Mouse (Mus musculus) granulocyte monocyte progenitor cell, adult 5-6 weeks (primary cell): Measurements from ENCODE around the gene Fam213a. TPM values are rescaled to one million over a fixed set of nuclear protein-coding genes. Genes with fewer than 3 reads are reported as not detected.

ENCODE experiments used
- ATAC-seq: replicated peaks from 2 replicates; pipeline ENCODE4 v1.8.0; 2016; ENCODE audit warnings: mild to moderate bottlenecking, moderate TSS enrichment, inconsistent platforms; ENCODE audit not compliant: poor library complexity, severe bottlenecking
- total RNA-seq, 2 experiments: library from RNA; stranded (forward) in 1 of 2; stranded (reverse) in 1 of 2; fragments of 200-712, 200-1000 nt in 1 of 2; fragments of >200 nt in 1 of 2; fragmentation: Nextera tagmentation in 1 of 2; gene quantifications; 2 replicates each; pipeline ENCODE4 v1.2.3; 2014 to 2017

Fam213a gene
- total RNA-seq, 2 experiments from 2014 or later = 7.5 to 11.6 TPM

DNA sequence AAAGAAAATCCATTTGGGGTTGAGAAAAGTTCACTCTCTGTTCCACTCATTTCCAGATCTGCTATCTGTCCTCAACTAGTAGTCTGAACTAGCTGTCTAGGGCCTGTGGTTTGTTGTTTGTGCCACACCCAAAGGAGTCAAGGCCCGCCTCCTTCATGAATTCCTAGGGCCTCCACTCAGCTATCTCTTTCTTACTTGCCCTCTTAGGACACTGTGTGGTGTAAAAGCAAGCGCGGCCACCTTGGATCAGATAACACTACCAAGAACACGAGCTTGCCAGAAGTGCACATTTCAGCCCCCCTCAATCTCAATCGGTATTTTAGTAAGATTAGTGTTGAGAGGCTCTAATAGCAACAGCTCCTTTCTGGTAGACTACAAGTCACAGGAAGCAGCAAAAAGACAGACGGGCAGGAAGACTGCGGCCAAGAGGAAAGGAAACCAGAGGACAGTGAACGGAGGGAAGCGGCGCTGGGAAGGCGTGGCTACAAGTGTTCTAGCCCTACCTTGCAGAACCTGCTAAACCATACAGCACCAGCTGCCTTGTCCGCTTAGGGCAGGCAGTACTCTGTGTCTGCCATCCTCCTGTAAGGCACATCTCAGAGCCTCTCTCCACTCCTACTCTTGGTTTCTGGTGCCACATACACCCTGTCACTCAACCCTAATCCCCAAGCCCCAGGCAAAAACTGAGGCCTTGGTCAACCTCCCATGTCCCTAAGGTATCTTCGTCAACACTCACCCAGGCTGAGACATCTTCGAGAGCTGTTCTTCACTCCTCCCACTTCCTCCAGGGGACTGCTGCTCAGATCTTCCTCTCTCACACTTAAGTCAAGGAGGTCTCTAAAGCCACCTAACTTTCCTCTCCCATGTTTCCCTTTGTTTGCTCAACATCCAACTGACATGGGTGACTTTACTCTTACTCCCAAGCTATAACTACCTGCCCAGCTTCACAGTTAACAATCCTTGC is 65.9 kb downstream of the Fam213a start:
- ATAC-seq = peak; percentile 84

- ATAC-seq = no peak
These were observed 69.8 kb downstream of the Fam213a start for GRCm38 (mm10) chr14:40943802-40944201.

Other genes starting within 250 kb of the Fam213a start
- gene Sh2d4b, start 120.5 kb downstream of the Fam213a start, total RNA-seq (2014; fragmentation: Nextera tagmentation) = not detected in 2 replicates
- gene Sh2d4b, start 120.5 kb downstream of the Fam213a start, total RNA-seq (2017) = not detected in 2 replicates
- gene Tspan14, start 47.0 kb downstream of the Fam213a start, total RNA-seq (2014; fragmentation: Nextera tagmentation) = 44.0 and 48.2 TPM in 2 replicates
- 37.8 and 40.1 TPM in 2 replicates for gene Tspan14, start 47.0 kb downstream of the Fam213a start, total RNA-seq (2017)
- gene Dydc2, start 55.4 kb upstream of the Fam213a start, total RNA-seq (2014; fragmentation: Nextera tagmentation) = not detected in 2 replicates
- not detected in 2 replicates for gene Dydc2, start 55.4 kb upstream of the Fam213a start, total RNA-seq (2017)
- gene Dydc1, start 59.1 kb upstream of the Fam213a start, total RNA-seq (2014; fragmentation: Nextera tagmentation) = not detected in 2 replicates
- not detected in 2 replicates for gene Dydc1, start 59.1 kb upstream of the Fam213a start, total RNA-seq (2017)
- not detected in 2 replicates for gene Mat1a, start 91.2 kb upstream of the Fam213a start, total RNA-seq (2014; fragmentation: Nextera tagmentation)
- gene Mat1a, start 91.2 kb upstream of the Fam213a start, total RNA-seq (2017) = not detected in 2 replicates
- gene Sftpa1, start 118.0 kb upstream of the Fam213a start, total RNA-seq (2014; fragmentation: Nextera tagmentation) = not detected in 2 replicates
- gene Sftpa1, start 118.0 kb upstream of the Fam213a start, total RNA-seq (2017) = not detected in 2 replicates
- gene Mbl1, start 137.7 kb upstream of the Fam213a start, total RNA-seq (2014; fragmentation: Nextera tagmentation) = not detected in 2 replicates
- gene Mbl1, start 137.7 kb upstream of the Fam213a start, total RNA-seq (2017) = not detected in 2 replicates
- gene Sftpd, start 171.4 kb upstream of the Fam213a start, total RNA-seq (2014; fragmentation: Nextera tagmentation) = not detected in 2 replicates
- gene Sftpd, start 171.4 kb upstream of the Fam213a start, total RNA-seq (2017) = not detected in 2 replicates